14 mouse cellular contexts compared by ENCODE assay signal in genomic region chr15:11858411-11858810, GRCm38 (mm10). TPM values are rescaled to one million over a fixed set of nuclear protein-coding genes. Genes with fewer than 3 reads are reported as not detected.
"Had no signal": no experiment of that assay in that cellular context is flagged by ENCODE, and none has a peak within 500 bp of the region (broad histone marks: within the 10 kb centered on the region; RNA-seq: fewer than 3 reads in every experiment).

No protein-coding gene starts in this region.

- DNase-seq: forebrain, postnatal 0 days; gastrocnemius, postnatal 14 days; gastrocnemius, postnatal 36 days; heart, adult 2 months; heart, postnatal 14 days; heart, postnatal 36 days; kidney, adult 11 months; kidney, adult 2 months; kidney, adult 9 months; kidney, postnatal 14 days; kidney, postnatal 36 days; layer of hippocampus, postnatal 36 days; left cerebral cortex, postnatal 4 days had no signal

RNA-seq across cellular contexts. Expression of gene Npr3, which starts 48.7 kb away (rescaled TPM):
- total RNA-seq: hematopoietic stem cell, adult 5-6 weeks had no signal
